Mouse (Mus musculus): ENCODE measurements around the gene Jaml. TPM values are rescaled to one million over a fixed set of nuclear protein-coding genes. Genes with fewer than 3 reads are reported as not detected.

Jaml gene
- polyA plus RNA-seq, 1 experiment from 2014 or later: 2.1 TPM

- no peak overlapping the region for H3K4me3 ChIP-seq (ENCODE audit: low read depth, low read length)
- no peaks in the 10 kb centered on the region for H3K9me3 ChIP-seq (ENCODE audit: control insufficient read depth, low read length)
- H3K36me3 ChIP-seq (ENCODE audit: control insufficient read depth, insufficient read depth, low read length): no peaks in the 10 kb centered on the region
- ATAC-seq (ENCODE audit: insufficient number of reproducible peaks, low FRiP score, low TSS enrichment, low read depth): no peak
- no peak overlapping the region for H3K9ac ChIP-seq (ENCODE audit: low read length)
- no peak overlapping the region; the same call in 1 of the 2 replicates for H3K4me2 ChIP-seq (ENCODE audit: low read depth, severe bottlenecking)
- H3K27me3 ChIP-seq (ENCODE audit: control insufficient read depth, insufficient read depth, low read length): no peaks in the 10 kb centered on the region
- peak overlapping the region; percentile 11; the same call in 1 of the 2 replicates for H3K27ac ChIP-seq (replicated peaks; ENCODE audit: low read depth, low read length)
- peaks cover 9% of the 10 kb centered on the region for H3K4me1 ChIP-seq (ENCODE audit: control insufficient read depth, insufficient read depth, low read length)
- WGBS: 15% methylated on average over 11 of the region's 11 CpGs
- peak; percentile 31 for DNase-seq (ENCODE audit: low spot score)
These were observed 24.4 kb downstream of the Jaml start for GRCm38 (mm10) chr9:45103211-45103979.

- Histone ChIP-seq H3K36me3 (ENCODE audit: control insufficient read depth, insufficient read depth, low read length) (no peaks in the 10 kb centered on the region), H3K9me3 (ENCODE audit: control insufficient read depth, low read length) (no peaks in the 10 kb centered on the region), H3K4me3 (ENCODE audit: low read depth, low read length) (no peak overlapping the region), H3K27ac (replicated peaks; ENCODE audit: low read depth, low read length) (no peak overlapping the region), H3K4me2 (ENCODE audit: low read depth, severe bottlenecking) (no peak overlapping the region), H3K27me3 (ENCODE audit: control insufficient read depth, insufficient read depth, low read length) (no peaks in the 10 kb centered on the region), H3K9ac (ENCODE audit: low read length) (no peak overlapping the region), H3K4me1 (ENCODE audit: control insufficient read depth, insufficient read depth, low read length) (peaks cover 9% of the 10 kb centered on the region)
- DNase-seq (ENCODE audit: low spot score) (no peak), ATAC-seq (ENCODE audit: insufficient number of reproducible peaks, low FRiP score, low TSS enrichment, low read depth) (no peak)
- WGBS: 95% methylated on average over 2 of the region's 2 CpGs
These were observed 26.8 kb downstream of the Jaml start for GRCm38 (mm10) chr9:45105596-45106374.

GRCm38 (mm10) chr9:45115706-45116105, 36.7 kb downstream of the Jaml start:
- H3K36me3 ChIP-seq (ENCODE audit: control insufficient read depth, insufficient read depth, low read length): no peaks in the 10 kb centered on the region
- ATAC-seq (ENCODE audit: insufficient number of reproducible peaks, low FRiP score, low TSS enrichment, low read depth) (peak; percentile 73), DNase-seq (ENCODE audit: low spot score) (peak; percentile 85)
- peak overlapping the region; percentile 49 for H3K4me2 ChIP-seq (ENCODE audit: low read depth, severe bottlenecking)
- H3K27me3 ChIP-seq (ENCODE audit: control insufficient read depth, insufficient read depth, low read length): no peaks in the 10 kb centered on the region
- no peaks in the 10 kb centered on the region for H3K9me3 ChIP-seq (ENCODE audit: control insufficient read depth, low read length)
- peaks cover 6% of the 10 kb centered on the region for H3K4me1 ChIP-seq (ENCODE audit: control insufficient read depth, insufficient read depth, low read length)
- under 1% methylated on average over 14 of the region's 14 CpGs for WGBS
- peak overlapping the region; percentile 28 for H3K4me3 ChIP-seq (ENCODE audit: low read depth, low read length)
- peak overlapping the region; percentile 22; the same call in 1 of the 2 replicates for H3K27ac ChIP-seq (replicated peaks; ENCODE audit: low read depth, low read length)
- 0 out of 2 replicates have a peak overlapping the region, but pooled peaks have one; percentile 45 for H3K9ac ChIP-seq (ENCODE audit: low read length)

- H3K4me2 ChIP-seq (ENCODE audit: low read depth, severe bottlenecking): no peak overlapping the region
- H3K27me3 ChIP-seq (ENCODE audit: control insufficient read depth, insufficient read depth, low read length): no peaks in the 10 kb centered on the region
- no peak overlapping the region for H3K4me3 ChIP-seq (ENCODE audit: low read depth, low read length)
- H3K9me3 ChIP-seq (ENCODE audit: control insufficient read depth, low read length): no peaks in the 10 kb centered on the region
- ATAC-seq (ENCODE audit: insufficient number of reproducible peaks, low FRiP score, low TSS enrichment, low read depth) (no peak), DNase-seq (ENCODE audit: low spot score) (no peak)
- H3K4me1 ChIP-seq (ENCODE audit: control insufficient read depth, insufficient read depth, low read length): peaks cover 12% of the 10 kb centered on the region
- no peaks in the 10 kb centered on the region for H3K36me3 ChIP-seq (ENCODE audit: control insufficient read depth, insufficient read depth, low read length)
- no peak overlapping the region for H3K27ac ChIP-seq (replicated peaks; ENCODE audit: low read depth, low read length)
- 64% methylated on average over 9 of the region's 9 CpGs for WGBS
- H3K9ac ChIP-seq (ENCODE audit: low read length): no peak overlapping the region
These were observed 37.8 kb downstream of the Jaml start for GRCm38 (mm10) chr9:45116819-45117218.

GRCm38 (mm10) chr9:45117741-45118431, 38.9 kb downstream of the Jaml start, which contains the start of gene Scn2b:
TSS of gene Scn2b (plus strand) at chr9:45117782.
- peak within 1 kb of the TSS; percentile 70 for H3K27ac ChIP-seq (replicated peaks; ENCODE audit: low read depth, low read length)
- under 1% methylated on average over 13 of the region's 13 CpGs for WGBS
- H3K4me2 ChIP-seq (ENCODE audit: low read depth, severe bottlenecking): peak within 1 kb of the TSS; percentile 76
- peak; percentile 59; the same call in 1 of the 2 replicates for ATAC-seq (ENCODE audit: insufficient number of reproducible peaks, low FRiP score, low TSS enrichment, low read depth)
- H3K9me3 ChIP-seq (ENCODE audit: control insufficient read depth, low read length): no peaks in the 10 kb centered on the region
- no peaks in the 10 kb centered on the region for H3K36me3 ChIP-seq (ENCODE audit: control insufficient read depth, insufficient read depth, low read length)
- H3K27me3 ChIP-seq (ENCODE audit: control insufficient read depth, insufficient read depth, low read length): no peaks in the 10 kb centered on the region
- peaks cover 19% of the 10 kb centered on the region for H3K4me1 ChIP-seq (ENCODE audit: control insufficient read depth, insufficient read depth, low read length)
- DNase-seq (ENCODE audit: low spot score): peak; percentile 55
- peak within 1 kb of the TSS; percentile 44 for H3K4me3 ChIP-seq (ENCODE audit: low read depth, low read length)
- H3K9ac ChIP-seq (ENCODE audit: low read length): peak within 1 kb of the TSS; percentile 79

GRCm38 (mm10) chr9:45118552-45118951, 39.6 kb downstream of the Jaml start:
- Histone ChIP-seq H3K4me3 (ENCODE audit: low read depth, low read length) (peak overlapping the region; percentile 44), H3K4me2 (ENCODE audit: low read depth, severe bottlenecking) (peak overlapping the region; percentile 76), H3K9me3 (ENCODE audit: control insufficient read depth, low read length) (no peaks in the 10 kb centered on the region), H3K27ac (replicated peaks; ENCODE audit: low read depth, low read length) (peak overlapping the region; percentile 52), H3K36me3 (ENCODE audit: control insufficient read depth, insufficient read depth, low read length) (no peaks in the 10 kb centered on the region), H3K9ac (ENCODE audit: low read length) (peak overlapping the region; percentile 57), H3K4me1 (ENCODE audit: control insufficient read depth, insufficient read depth, low read length) (peaks cover 19% of the 10 kb centered on the region), H3K27me3 (ENCODE audit: control insufficient read depth, insufficient read depth, low read length) (no peaks in the 10 kb centered on the region)
- DNase-seq (ENCODE audit: low spot score) (no peak), ATAC-seq (ENCODE audit: insufficient number of reproducible peaks, low FRiP score, low TSS enrichment, low read depth) (no peak)
- WGBS: 17% methylated on average over 10 of the region's 10 CpGs

- no peaks in the 10 kb centered on the region for H3K36me3 ChIP-seq (ENCODE audit: control insufficient read depth, insufficient read depth, low read length)
- no peak overlapping the region for H3K4me3 ChIP-seq (ENCODE audit: low read depth, low read length)
- no peak overlapping the region for H3K27ac ChIP-seq (replicated peaks; ENCODE audit: low read depth, low read length)
- peak overlapping the region; percentile 76; the same call in 1 of the 2 replicates for H3K4me2 ChIP-seq (ENCODE audit: low read depth, severe bottlenecking)
- H3K9me3 ChIP-seq (ENCODE audit: control insufficient read depth, low read length): no peaks in the 10 kb centered on the region
- H3K27me3 ChIP-seq (ENCODE audit: control insufficient read depth, insufficient read depth, low read length): no peaks in the 10 kb centered on the region
- 92% methylated on average over 8 of the region's 8 CpGs for WGBS
- ATAC-seq (ENCODE audit: insufficient number of reproducible peaks, low FRiP score, low TSS enrichment, low read depth) (no peak), DNase-seq (ENCODE audit: low spot score) (no peak)
- H3K4me1 ChIP-seq (ENCODE audit: control insufficient read depth, insufficient read depth, low read length): peaks cover 19% of the 10 kb centered on the region
- H3K9ac ChIP-seq (ENCODE audit: low read length): no peak overlapping the region
These were observed 40.5 kb downstream of the Jaml start for GRCm38 (mm10) chr9:45119316-45119953.

Data from limb, embryonic 11.5 days (tissue).